Mouse (Mus musculus) kidney, embryonic 14.5 days (tissue): ENCODE results near the gene Zfp652. TPM values are rescaled to one million over a fixed set of nuclear protein-coding genes. Genes with fewer than 3 reads are reported as not detected.
A peak's percentile ranks its signal among the peaks of the same experiment; 100 is the strongest.

ENCODE experiments used
- ATAC-seq: fragments of 200-750 bp; cut with Nextera tagmentation; 2 replicates; pipeline ENCODE4 v1.8.0; 2017; ENCODE audit warnings: moderate number of reproducible peaks, mild to moderate bottlenecking, moderate TSS enrichment, moderate library complexity; ENCODE audit not compliant: low FRiP score, low TSS enrichment
- H3K27ac ChIP-seq: fragments of 300-500 bp; sonication (generic); 2 replicates; pipeline ENCODE4 v1.5.1; 2014; ENCODE audit warnings: low read depth, mild to moderate bottlenecking, low read length, moderate library complexity, mixed read lengths
- H3K27me3 ChIP-seq: fragments of 300-500 bp; sonication (generic); 2 replicates; pipeline ENCODE4 v1.6.1; 2014; ENCODE audit warnings: mild to moderate bottlenecking, low read length; ENCODE audit not compliant: control insufficient read depth, insufficient read depth
- H3K36me3 ChIP-seq: fragments of 300-500 bp; sonication (generic); 2 replicates; pipeline ENCODE4 v1.6.1; 2014; ENCODE audit warnings: low read length, mixed read lengths; ENCODE audit not compliant: control insufficient read depth, insufficient read depth
- H3K4me1 ChIP-seq: fragments of 300-500 bp; sonication (generic); 2 replicates; pipeline ENCODE4 v1.6.1; 2014; ENCODE audit warnings: low read length, mixed read lengths; ENCODE audit not compliant: control insufficient read depth, insufficient read depth
- H3K4me2 ChIP-seq: fragments of 300-500 bp; sonication (generic); replicated peaks from 2 replicates; pipeline ENCODE4 v1.6.1; 2014; ENCODE audit warnings: low read depth, mild to moderate bottlenecking, low read length
- H3K4me3 ChIP-seq: fragments of 300-500 bp; sonication (generic); 2 replicates; pipeline ENCODE4 v1.5.1; 2014; ENCODE audit warnings: mild to moderate bottlenecking, low read length
- H3K9ac ChIP-seq: fragments of 300-500 bp; sonication (generic); 2 replicates; pipeline ENCODE4 v1.6.1; 2014; ENCODE audit warnings: low read depth, mild to moderate bottlenecking, low read length, moderate library complexity
- H3K9me3 ChIP-seq: fragments of 300-500 bp; sonication (generic); 2 replicates; pipeline ENCODE4 v1.6.1; 2016; ENCODE audit warnings: low read length; ENCODE audit not compliant: control insufficient read depth
- WGBS: fragments of 180-500 bp; shearing (Covaris S2); extraction: QIAGEN DNeasy Blood & Tissue Kit; methylation state at CpG from one replicate; pipeline ENCODE4 v1.1.7; 2014; 5-methylcytosine and 5-hydroxymethylcytosine counted together
- polyA plus RNA-seq: library from polyadenylated mRNA; unstranded; fragments of >200 nt; fragmentation: Nextera tagmentation; extraction: Ambion mirVana; gene quantifications from 2 replicates; pipeline ENCODE4 v1.2.1, GENCODE M21; 2014

The Zfp652 gene
- polyA plus RNA-seq, 1 experiment from 2014 or later: 13.5 TPM

DNA sequence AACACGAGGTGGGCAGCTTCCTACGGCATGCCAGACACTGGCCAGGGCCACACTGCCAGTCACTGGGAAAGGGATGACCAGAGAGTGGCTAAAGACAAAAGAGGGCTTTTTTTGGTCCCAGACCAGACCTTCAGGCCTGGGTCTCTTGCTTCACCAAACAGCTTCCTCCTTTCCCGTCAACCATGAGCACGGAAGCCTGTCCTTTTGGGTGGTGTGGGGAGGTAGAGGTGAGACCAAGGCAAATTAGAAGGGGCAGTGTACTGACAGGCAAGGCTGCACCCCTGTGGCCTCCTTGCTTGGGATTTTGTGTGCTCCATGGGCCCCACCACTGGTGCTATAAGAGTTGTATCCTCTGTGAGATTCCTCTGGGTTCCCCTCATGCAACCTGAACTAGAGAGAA is 126.1 kb downstream of the Zfp652 start:
- Histone ChIP-seq H3K4me2 (no peak overlapping the region), H3K27me3 (peaks cover 24% of the 10 kb centered on the region), H3K4me3 (no peak overlapping the region), H3K9me3 (no peaks in the 10 kb centered on the region), H3K36me3 (no peaks in the 10 kb centered on the region), H3K27ac (no peak overlapping the region), H3K9ac (no peak overlapping the region), H3K4me1 (peaks cover 28% of the 10 kb centered on the region)
- WGBS: 73% methylated on average over 4 of the region's 4 CpGs
- no peak for ATAC-seq

DNA sequence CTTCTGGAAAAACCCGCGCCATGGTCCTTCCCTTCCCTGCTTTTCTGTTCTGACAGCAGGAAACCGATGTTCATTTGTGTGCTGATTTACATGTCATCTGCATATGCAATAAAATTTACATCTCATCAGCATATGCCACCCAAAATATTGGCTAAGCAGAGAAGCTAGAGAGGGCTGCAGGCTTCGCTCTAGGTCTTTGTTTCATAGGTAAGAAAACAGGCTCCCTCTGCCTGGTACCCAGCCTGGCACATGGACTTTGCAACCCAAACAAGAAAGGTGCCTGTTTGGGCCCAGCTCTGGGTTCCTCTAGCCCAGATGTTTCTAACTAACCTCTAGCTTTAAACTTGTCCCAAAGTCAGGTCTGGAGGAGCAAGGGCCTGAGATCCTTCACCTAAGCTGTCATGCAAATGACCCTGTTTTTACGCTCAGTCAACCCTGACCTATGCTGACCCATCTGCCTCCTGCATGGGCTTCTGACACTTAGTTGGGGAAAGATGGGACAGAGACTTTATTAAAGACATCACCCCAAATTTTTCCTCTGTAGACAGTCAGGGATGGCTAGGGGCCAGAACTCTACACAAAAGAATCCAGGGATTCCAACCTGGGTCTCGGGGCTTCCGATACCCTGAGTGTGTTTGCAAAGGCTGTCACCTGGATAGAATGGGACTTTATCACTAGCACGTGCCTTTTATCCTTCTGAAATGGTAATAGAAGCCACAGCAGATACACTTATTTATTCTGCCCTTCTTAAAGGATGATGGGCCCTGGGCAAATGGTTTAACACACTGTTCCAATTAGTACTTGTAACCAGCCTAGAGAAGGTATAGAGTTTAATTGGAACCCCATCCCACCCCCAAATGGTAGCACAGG is 126.8 kb downstream of the Zfp652 start:
- no peak for ATAC-seq
- Histone ChIP-seq H3K36me3 (no peaks in the 10 kb centered on the region), H3K4me3 (no peak overlapping the region), H3K9me3 (no peaks in the 10 kb centered on the region), H3K4me2 (no peak overlapping the region), H3K4me1 (peaks cover 23% of the 10 kb centered on the region), H3K27me3 (peaks cover 18% of the 10 kb centered on the region), H3K27ac (no peak overlapping the region), H3K9ac (no peak overlapping the region)
- 70% methylated on average over 8 of the region's 8 CpGs for WGBS

DNA sequence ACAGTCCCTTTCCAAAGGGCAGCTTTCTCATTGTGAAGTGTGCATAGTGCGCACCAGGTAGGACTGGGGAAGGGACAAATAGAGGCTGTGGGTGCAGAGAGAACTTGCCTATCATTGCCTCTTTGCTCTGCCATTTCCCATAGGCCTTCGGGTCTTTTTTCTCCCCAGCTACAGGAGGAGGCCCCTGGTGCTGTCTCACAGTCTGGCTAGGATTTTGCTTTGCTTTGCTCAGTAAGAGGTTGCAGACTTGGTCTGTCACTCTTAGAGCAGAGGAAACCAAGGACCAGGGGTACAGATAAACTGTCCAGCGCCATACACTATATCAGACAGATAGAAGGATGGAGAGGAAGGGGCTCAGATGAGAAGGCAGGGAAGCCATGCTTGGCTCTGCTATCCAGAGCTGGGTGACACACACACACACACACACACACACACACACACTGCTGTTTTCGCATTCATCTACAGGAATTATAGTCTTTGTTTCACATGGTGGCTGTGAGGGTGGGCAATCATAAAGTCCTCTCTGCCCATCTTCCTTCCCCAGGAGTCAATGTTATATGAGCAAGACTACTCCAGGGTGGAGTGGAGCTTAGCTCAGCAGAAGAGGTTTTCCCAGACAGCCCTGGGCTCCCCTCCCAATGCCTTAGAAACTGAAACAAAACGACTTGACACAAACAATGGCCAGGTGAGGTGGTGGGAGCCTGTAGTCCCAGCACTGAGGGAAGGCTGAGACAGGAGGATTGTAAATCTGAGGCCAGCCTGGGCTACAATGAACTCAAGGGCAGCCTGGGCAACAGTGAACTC is 128.4 kb downstream of the Zfp652 start:
- no peaks in the 10 kb centered on the region for H3K9me3 ChIP-seq
- WGBS: 69% methylated on average over 5 of the region's 5 CpGs
- H3K36me3 ChIP-seq: no peaks in the 10 kb centered on the region
- 0 out of 2 replicates have a peak, but pooled peaks cover 6% of the 10 kb centered on the region for H3K27me3 ChIP-seq
- H3K4me3 ChIP-seq: peak overlapping the region; percentile 28; the same call in 1 of the 2 replicates
- no peak for ATAC-seq
- H3K27ac ChIP-seq: no peak overlapping the region
- H3K9ac ChIP-seq: no peak overlapping the region
- peaks cover 6% of the 10 kb centered on the region; the same call in 1 of the 2 replicates for H3K4me1 ChIP-seq
- peak overlapping the region; percentile 19 for H3K4me2 ChIP-seq

DNA sequence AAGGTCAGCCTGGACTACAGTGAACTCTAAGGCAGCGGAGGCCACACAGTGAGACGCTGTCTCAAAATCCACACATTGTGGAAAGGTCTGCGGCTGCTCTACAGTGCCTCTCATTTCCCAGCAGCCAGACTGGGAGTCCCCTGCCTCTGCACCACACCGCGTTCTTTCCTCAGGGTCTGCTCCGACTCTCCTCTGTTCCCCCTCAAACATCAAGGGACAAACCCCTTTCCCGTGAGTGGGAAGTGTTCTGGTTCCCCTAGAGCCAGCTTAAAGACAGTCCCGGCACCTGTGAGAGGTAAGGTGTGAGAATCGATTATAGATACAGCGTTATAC is 129.0 kb downstream of the Zfp652 start:
- 0 out of 2 replicates have a peak, but pooled peaks cover 6% of the 10 kb centered on the region for H3K4me1 ChIP-seq
- H3K9ac ChIP-seq: peak overlapping the region; percentile 19; the same call in 1 of the 2 replicates
- H3K27ac ChIP-seq: no peak overlapping the region; the same call in 1 of the 2 replicates

DNA sequence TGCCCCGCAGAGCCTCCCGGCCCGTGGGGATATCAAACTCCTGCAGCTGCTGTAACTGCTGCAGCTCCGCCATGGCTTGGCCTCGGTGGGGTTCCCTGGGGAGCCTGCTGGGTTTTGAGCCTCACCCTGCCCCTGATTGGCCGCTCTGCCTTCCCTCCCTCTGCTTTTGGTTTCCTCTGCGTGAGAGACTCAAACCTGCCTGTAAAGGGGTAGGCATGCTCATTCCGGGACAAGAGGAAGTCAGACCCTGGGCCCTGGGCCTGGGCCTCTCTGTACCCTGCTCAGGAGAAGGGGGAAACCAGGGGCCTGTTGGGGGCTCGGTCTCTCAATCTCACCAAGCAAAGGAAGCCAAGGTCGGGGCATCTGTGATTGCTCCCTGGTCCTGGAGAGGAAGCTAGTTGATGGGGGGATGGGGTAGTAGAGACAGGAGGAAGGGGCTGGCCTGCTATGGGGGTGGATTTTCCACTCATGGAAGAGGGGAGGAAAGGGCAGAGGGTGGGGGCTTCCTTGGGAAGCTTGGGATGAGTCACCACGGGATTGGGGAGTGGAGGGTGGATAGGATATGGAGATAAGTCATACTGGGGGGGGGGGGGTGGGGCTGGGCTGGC is 129.7 kb downstream of the Zfp652 start, which contains the start of gene Abi3:
Abi3 (minus strand) TSS at position 403 of the 608 bp plus-strand sequence.
- peak within 1 kb of the TSS; percentile 28 for H3K4me3 ChIP-seq
- 0 out of 2 replicates have a peak, but pooled peaks cover 2% of the 10 kb centered on the region for H3K4me1 ChIP-seq
- 16% methylated on average over 11 of the region's 11 CpGs for WGBS
- no peaks in the 10 kb centered on the region for H3K9me3 ChIP-seq
- H3K36me3 ChIP-seq: no peaks in the 10 kb centered on the region
- peak within 1 kb of the TSS; percentile 19; the same call in 1 of the 2 replicates for H3K9ac ChIP-seq
- H3K27me3 ChIP-seq: 0 out of 2 replicates have a peak, but pooled peaks cover 3% of the 10 kb centered on the region
- H3K4me2 ChIP-seq: peak within 1 kb of the TSS; percentile 10; the same call in 1 of the 2 replicates
- ATAC-seq: no peak
- H3K27ac ChIP-seq: no peak within 1 kb of the TSS; the same call in 1 of the 2 replicates

More for the DNA sequence above, 129.0 kb downstream of the Zfp652 start:
- Histone ChIP-seq H3K4me2 (peak overlapping the region; percentile 9; the same call in 1 of the 2 replicates), H3K36me3 (no peaks in the 10 kb centered on the region), H3K27me3 (0 out of 2 replicates have a peak, but pooled peaks cover 3% of the 10 kb centered on the region), H3K9me3 (no peaks in the 10 kb centered on the region), H3K4me3 (peak overlapping the region; percentile 28)
- no peak for ATAC-seq
- 59% methylated on average over 10 of the region's 10 CpGs for WGBS

DNA sequence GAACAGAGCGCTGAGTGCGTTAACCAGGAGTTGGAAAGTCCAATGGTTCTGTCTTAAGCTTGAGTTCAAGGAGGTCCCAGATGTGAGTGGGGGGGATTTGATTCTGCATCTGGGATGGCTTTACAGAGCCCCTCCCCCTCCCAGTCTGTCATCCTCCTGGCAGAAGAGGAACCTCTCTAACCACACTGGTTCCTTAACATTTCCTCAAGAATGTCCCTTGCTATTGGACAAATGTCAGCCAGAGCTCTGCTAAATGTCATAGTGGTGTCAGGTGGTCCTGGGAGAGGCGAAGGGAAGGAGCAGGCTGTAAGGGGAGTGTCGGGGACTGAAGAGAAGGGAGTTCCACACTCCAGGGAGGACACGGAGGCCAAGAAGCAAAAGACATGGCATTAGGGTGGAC is 130.5 kb downstream of the Zfp652 start:
- H3K27me3 ChIP-seq: 0 out of 2 replicates have a peak, but pooled peaks cover 3% of the 10 kb centered on the region
- ATAC-seq: no peak
- H3K9me3 ChIP-seq: no peaks in the 10 kb centered on the region
- no peaks in the 10 kb centered on the region for H3K36me3 ChIP-seq
- no peak overlapping the region for H3K9ac ChIP-seq
- no peak overlapping the region for H3K4me3 ChIP-seq
- H3K4me1 ChIP-seq: no peaks in the 10 kb centered on the region
- peak overlapping the region; percentile 10; the same call in 1 of the 2 replicates for H3K4me2 ChIP-seq
- 56% methylated on average over 5 of the region's 5 CpGs for WGBS
- no peak overlapping the region; the same call in 1 of the 2 replicates for H3K27ac ChIP-seq

DNA sequence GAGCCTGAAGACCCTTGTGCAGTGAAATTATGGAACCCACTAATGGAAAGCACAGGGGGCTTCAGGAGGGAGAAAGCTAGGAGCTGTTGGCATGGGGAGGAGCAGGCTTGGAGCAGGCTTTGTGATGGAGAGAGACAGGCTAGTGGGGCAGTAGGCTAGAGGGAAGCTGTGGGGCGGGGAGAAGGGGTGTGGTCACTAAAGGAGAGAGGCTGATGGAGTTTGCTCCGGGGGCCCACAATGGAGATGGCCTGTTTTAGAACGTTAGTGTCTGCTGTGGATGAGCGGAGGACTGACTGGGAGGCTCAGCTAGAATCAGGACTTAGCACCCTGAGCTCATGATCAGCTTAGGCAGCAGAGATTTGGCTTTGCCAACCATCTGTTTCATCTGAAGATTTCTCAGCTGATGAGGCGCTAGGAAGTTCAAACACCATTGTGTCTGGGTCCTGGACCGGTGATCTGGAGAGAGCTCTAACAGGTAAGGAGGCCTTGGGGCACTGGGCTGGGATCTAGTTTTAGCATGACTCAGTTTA is 131.0 kb downstream of the Zfp652 start:
- Histone ChIP-seq H3K9ac (no peak overlapping the region), H3K27me3 (0 out of 2 replicates have a peak, but pooled peaks cover 3% of the 10 kb centered on the region), H3K4me3 (0 out of 2 replicates have a peak overlapping the region, but pooled peaks have one; percentile 2), H3K36me3 (no peaks in the 10 kb centered on the region), H3K4me1 (no peaks in the 10 kb centered on the region), H3K4me2 (peak overlapping the region; percentile 2; the same call in 1 of the 2 replicates), H3K27ac (no peak overlapping the region; the same call in 1 of the 2 replicates), H3K9me3 (no peaks in the 10 kb centered on the region)
- no peak for ATAC-seq
- 44% methylated on average over 6 of the region's 6 CpGs for whole genome bisulfite sequencing

DNA sequence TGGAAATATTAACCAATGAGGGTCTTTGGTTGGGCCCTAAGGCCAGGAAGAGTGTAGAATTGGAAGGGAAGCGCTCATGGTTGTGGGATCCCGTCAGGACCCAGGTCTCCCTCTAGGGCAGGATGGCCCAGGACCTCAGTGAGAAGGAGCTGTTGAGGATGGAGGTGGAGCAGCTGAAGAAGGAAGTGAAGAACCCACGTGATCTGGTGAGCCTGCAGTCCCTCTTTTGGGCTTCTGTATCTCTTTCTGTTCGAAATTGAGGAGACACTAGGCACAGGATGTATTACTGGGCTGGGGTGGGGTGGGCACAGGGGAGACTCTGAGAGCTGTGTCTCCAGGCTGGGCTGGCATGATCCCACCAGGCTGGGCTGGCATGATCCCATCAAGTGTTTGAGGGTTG is 132.5 kb downstream of the Zfp652 start:
- Histone ChIP-seq H3K4me1 (no peaks in the 10 kb centered on the region), H3K4me3 (no peak overlapping the region), H3K36me3 (no peaks in the 10 kb centered on the region), H3K9me3 (no peaks in the 10 kb centered on the region), H3K27me3 (peaks cover 3% of the 10 kb centered on the region; the same call in 1 of the 2 replicates), H3K4me2 (no peak overlapping the region), H3K27ac (no peak overlapping the region), H3K9ac (no peak overlapping the region)
- ATAC-seq: no peak
- WGBS: 84% methylated on average over 4 of the region's 4 CpGs
